Mouse (Mus musculus) left cerebral cortex, adult 18-20 months (tissue): ENCODE measurements at regions not wholly inside any gene's neighbourhood (a gene's known extent, or its start where the extent isn't known, plus 50 kb on each side); places are given as distances from the start of the nearest gene placed in this dataset.

Source experiments
- DNase-seq, 2 experiments: peaks; one replicate each; pipeline ENCODE4 v3.0.0; 2021 to 2022; ENCODE audit warnings: low spot score in 2 of 2, mixed read lengths in 1 of 2

- DNase-seq = peak in 1 of 2 experiments; percentile 52
Measured at GRCm38 (mm10) chr8:90504521-90504920, 156.4 kb upstream of the Tox3 start.

GRCm38 (mm10) chr8:90503306-90503705, 155.2 kb upstream of the Tox3 start:
- DNase-seq = no peak

GRCm38 (mm10) chr8:90502879-90503278, 154.7 kb upstream of the Tox3 start:
- no peak for DNase-seq

GRCm38 (mm10) chr8:90499315-90499714, 151.2 kb upstream of the Tox3 start:
- DNase-seq = no peak

GRCm38 (mm10) chr8:90496658-90497163, 148.6 kb upstream of the Tox3 start:
- no peak for DNase-seq

GRCm38 (mm10) chr8:90495943-90496371, 147.8 kb upstream of the Tox3 start:
- DNase-seq = no peak

- DNase-seq = no peak
Measured at GRCm38 (mm10) chr8:90492521-90493225, 144.5 kb upstream of the Tox3 start.

- DNase-seq = no peak
Measured at GRCm38 (mm10) chr8:90491691-90492090, 143.5 kb upstream of the Tox3 start.

- no peak for DNase-seq
Measured at GRCm38 (mm10) chr8:90490734-90491441, 142.7 kb upstream of the Tox3 start.

GRCm38 (mm10) chr8:90486556-90486955, 138.4 kb upstream of the Tox3 start:
- DNase-seq = no peak

- DNase-seq = no peak
Measured at GRCm38 (mm10) chr8:90478149-90478548, 130.0 kb upstream of the Tox3 start.

- DNase-seq = no peak
Measured at GRCm38 (mm10) chr8:90474066-90474465, 125.9 kb upstream of the Tox3 start.

GRCm38 (mm10) chr8:90470826-90471225, 122.7 kb upstream of the Tox3 start:
- DNase-seq = no peak

- no peak for DNase-seq
Measured at GRCm38 (mm10) chr8:90463708-90464107, 115.6 kb upstream of the Tox3 start.

- DNase-seq = no peak
Measured at GRCm38 (mm10) chr8:90455321-90455720, 107.2 kb upstream of the Tox3 start.

GRCm38 (mm10) chr8:90454130-90454529, 106.0 kb upstream of the Tox3 start:
- peak in 1 of 2 experiments; percentile 12 for DNase-seq

- DNase-seq = no peak
Measured at GRCm38 (mm10) chr8:90441058-90441851, 93.1 kb upstream of the Tox3 start.

GRCm38 (mm10) chr8:90414021-90414420, 65.9 kb upstream of the Tox3 start:
- DNase-seq = no peak
